Mouse (Mus musculus): ENCODE data around the gene Atf5.

GRCm38 (mm10) chr7:44810365-44810764 is 6.1 kb downstream of the Atf5 start:
- TF ChIP-seq CTCF (IDR thresholded peaks at IDR 0.05; ENCODE audit: insufficient read depth, low read length): no peak
- no peak for TF ChIP-seq POLR2A (IDR thresholded peaks at IDR 0.05; ENCODE audit: borderline replicate concordance, extremely low read depth, low read depth, low read length)
